Mouse (Mus musculus) bone marrow, adult 2 months (tissue): ENCODE measurements around the gene Cdc14a. TPM values are rescaled to one million over a fixed set of nuclear protein-coding genes. Genes with fewer than 3 reads are reported as not detected.

Source experiments
- H3K27ac ChIP-seq: fragments of 200-500 bp; 2 replicates; pipeline ENCODE4 v1.5.1; 2012; ENCODE audit warnings: low read depth, mild to moderate bottlenecking, control low read depth, inconsistent platforms, low read length; ENCODE audit not compliant: control insufficient read depth, poor library complexity, insufficient read depth
- H3K4me1 ChIP-seq: fragments of 200-500 bp; 2 replicates; pipeline ENCODE4 v1.6.1; 2011; ENCODE audit warnings: low read length; ENCODE audit not compliant: control insufficient read depth, insufficient read depth
- H3K4me3 ChIP-seq: fragments of 200-500 bp; replicated peaks from 2 replicates; pipeline ENCODE3; 2011; ENCODE audit warnings: mild to moderate bottlenecking, low read depth, low read length, control low read depth; ENCODE audit not compliant: control insufficient read depth
- CTCF ChIP-seq: fragments of 200-500 bp; IDR thresholded peaks from 2 replicates; pipeline ENCODE4 v1.5.1; 2011; ENCODE audit warnings: low read length, control low read depth; ENCODE audit not compliant: control insufficient read depth, insufficient read depth
- POLR2A ChIP-seq: fragments of 200-500 bp; IDR thresholded peaks from 2 replicates; pipeline ENCODE4 v1.6.1; 2011; ENCODE audit warnings: low read depth, mild to moderate bottlenecking, control low read depth, low read length, borderline replicate concordance; ENCODE audit not compliant: control insufficient read depth
- WGBS: fragments of 180-500 bp; shearing (Covaris S2); methylation state at CpG from one replicate; pipeline ENCODE4 v1.1.7; 2018; 5-methylcytosine and 5-hydroxymethylcytosine counted together
- polyA plus RNA-seq: library from polyadenylated mRNA; stranded (reverse); fragments of >200 nt; gene quantifications from 2 replicates; pipeline ENCODE4 v1.2.4, GENCODE M21; 2011; ENCODE audit warnings: low replicate concordance; ENCODE audit not compliant: missing spikeins, insufficient read depth, insufficient read length

The Cdc14a gene
- polyA plus RNA-seq, result 4.0 and 7.2 TPM in 2 replicates

DNA sequence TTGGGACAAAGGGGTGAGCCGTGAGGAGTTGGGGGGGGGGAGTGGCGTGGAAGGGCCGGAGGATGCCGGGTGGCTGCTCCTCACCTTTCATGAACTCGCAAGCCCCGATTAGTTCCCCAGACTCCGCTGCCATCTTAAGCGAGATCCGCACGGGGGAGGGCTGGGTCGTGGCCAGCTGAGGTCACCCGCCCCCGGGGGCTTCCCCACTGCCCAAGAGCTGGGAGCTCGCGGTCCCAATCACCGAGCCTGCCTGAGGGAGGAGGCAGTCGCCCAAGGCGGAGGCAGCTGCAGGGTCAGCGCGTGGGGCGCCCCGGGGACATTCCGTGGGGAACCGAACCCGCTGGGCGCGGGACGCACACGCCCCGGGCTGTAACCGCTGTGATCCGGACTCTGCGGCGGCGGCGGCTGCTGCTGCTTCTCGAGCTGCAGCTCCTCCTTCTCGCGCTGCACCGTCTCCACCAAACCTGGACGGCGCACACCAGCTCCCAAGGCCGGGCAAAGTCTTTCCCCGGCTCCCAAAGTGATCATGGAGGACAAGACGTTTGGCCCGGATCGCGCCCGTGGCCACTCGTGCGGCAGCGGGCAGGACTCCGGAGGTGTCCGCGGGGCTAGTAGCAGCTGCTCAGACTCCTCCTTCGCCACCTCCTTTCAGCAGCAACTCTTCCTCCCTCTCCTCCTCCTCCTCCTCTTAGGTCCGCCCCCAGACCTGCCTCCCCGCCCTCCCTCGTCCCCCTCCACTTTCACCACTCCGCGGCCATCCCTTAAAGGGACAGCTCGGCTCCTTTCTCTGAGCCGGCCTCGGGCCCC, at the start of gene Cdc14a:
TSS of gene Cdc14a (minus strand) at position 680 of the 807 bp plus-strand sequence.
- peak; percentile 89 for TF ChIP-seq POLR2A
- no peak for TF ChIP-seq CTCF
- Histone ChIP-seq H3K4me3 (peak within 1 kb of the TSS; percentile 81), H3K27ac (peak within 1 kb of the TSS; percentile 87), H3K4me1 (peaks cover 2% of the 10 kb centered on the region; the same call in 1 of the 2 replicates)
- WGBS, result under 1% methylated on average over 63 of the region's 64 CpGs

DNA sequence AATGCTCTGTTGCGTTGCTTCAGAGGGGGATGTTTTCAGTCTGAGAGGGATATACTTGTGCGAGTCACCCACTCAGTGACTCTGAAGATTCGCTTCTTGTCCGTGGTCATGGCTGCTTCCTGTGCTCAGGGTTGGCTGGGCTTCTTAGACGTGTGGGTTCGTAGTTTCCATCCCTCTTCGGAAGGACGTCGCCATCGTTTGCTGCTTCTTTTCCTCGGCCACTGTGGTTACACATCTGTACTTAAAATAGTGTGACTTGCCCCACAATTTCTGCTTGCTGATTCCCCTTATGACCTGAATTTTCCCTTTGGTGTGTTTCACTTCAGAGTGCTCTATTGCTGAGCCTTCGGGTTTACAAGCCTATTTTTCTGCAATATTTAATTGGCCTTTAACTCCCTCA, 41.9 kb upstream of the Cdc14a start:
- no peak for TF ChIP-seq CTCF
- TF ChIP-seq POLR2A, result no peak
- no peak overlapping the region for H3K27ac ChIP-seq
- 25% methylated on average over 12 of the region's 12 CpGs for WGBS
- no peaks in the 10 kb centered on the region for H3K4me1 ChIP-seq
- no peak overlapping the region for H3K4me3 ChIP-seq

DNA sequence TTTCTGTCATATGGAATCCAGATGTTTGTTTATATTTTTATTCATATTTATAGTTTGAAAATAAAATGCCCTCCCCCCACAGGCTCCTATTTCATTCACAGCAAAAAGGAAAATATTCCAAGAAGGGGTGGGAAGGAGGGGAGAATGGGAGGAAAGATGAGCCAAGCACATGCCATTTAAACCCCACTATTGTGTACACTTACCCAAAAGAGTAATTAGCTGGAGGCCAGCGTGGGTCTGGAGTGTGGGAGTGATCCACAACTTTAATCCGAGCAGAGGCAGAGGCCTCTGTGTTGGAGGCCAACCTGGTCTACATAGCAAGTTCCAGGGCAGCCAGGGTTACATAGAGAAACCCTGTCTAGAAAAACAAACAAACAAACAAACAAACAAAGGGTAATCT, 40.5 kb upstream of the Cdc14a start:
- WGBS, result 82% methylated on average over 2 of the region's 2 CpGs
- H3K27ac ChIP-seq, result no peak overlapping the region
- TF ChIP-seq CTCF (no peak), POLR2A (no peak)
- no peaks in the 10 kb centered on the region for H3K4me1 ChIP-seq
- no peak overlapping the region for H3K4me3 ChIP-seq

DNA sequence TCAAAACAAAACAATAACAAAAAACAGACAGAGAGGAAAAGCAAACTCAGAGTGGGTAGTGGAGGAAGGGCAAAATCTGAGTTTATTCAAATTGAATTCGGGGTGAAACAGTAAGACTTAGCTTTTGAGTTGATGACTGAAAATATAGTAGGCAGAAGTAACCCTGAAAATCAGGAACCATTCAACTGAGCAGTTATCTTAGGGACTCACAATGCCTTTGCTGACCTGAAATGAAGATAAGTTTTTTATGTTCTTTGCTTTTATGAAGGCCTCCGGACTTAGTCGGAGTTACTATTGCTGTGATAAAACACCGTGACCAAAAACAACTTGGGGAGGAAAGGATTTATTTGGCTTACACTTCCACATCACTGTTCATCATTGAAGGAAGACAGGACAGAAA, 37.2 kb upstream of the Cdc14a start:
- TF ChIP-seq POLR2A (no peak), CTCF (no peak)
- Histone ChIP-seq H3K4me3 (no peak overlapping the region), H3K27ac (no peak overlapping the region), H3K4me1 (no peaks in the 10 kb centered on the region)
- 72% methylated on average over 4 of the region's 4 CpGs for WGBS

DNA sequence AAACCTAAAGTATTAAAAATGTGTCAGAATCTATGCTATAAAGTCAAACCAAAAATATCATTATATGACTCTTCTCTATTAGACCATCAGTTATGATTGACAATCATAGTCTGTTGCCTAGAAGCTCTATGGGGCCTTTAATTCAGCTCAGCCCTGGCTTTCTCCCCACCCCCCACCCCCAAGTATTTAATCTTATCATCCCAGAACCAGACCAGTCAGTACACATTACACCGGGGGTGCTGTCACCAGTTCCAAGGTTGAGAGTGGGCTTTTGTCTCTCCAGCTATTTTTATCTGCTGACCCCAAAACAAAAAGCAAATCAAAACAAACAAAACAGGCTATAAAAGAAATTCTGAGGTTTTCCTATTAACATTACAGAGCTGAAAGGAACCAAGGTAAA, 30.7 kb upstream of the Cdc14a start:
- TF ChIP-seq CTCF (no peak), POLR2A (no peak)
- no peaks in the 10 kb centered on the region for H3K4me1 ChIP-seq
- no peak overlapping the region for H3K4me3 ChIP-seq
- H3K27ac ChIP-seq, result no peak overlapping the region
- 51% methylated on average over 1 of the region's 1 CpGs for WGBS

DNA sequence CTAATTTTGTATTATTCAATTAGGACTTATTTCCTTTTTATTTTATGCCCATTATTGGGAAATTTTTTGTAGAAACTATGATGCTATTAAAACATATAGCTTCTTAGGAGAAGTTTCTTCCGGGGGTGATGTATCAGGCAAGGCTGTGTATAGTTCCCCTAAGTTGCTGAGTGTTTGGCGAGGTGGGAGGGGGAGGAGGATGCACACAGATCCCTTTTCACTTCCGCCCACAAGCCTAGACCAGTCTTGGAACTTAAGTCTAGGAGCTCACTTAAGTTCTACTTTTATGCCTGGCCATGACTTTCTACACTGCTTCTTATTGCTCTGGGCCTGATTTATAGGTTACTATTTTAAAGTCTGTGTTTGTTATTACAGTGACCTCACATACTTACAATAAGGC, 26.9 kb upstream of the Cdc14a start:
- Histone ChIP-seq H3K4me3 (no peak overlapping the region), H3K27ac (no peak overlapping the region), H3K4me1 (no peaks in the 10 kb centered on the region)
- 19% methylated on average over 3 of the region's 3 CpGs for WGBS
- TF ChIP-seq CTCF (no peak), POLR2A (no peak)

DNA sequence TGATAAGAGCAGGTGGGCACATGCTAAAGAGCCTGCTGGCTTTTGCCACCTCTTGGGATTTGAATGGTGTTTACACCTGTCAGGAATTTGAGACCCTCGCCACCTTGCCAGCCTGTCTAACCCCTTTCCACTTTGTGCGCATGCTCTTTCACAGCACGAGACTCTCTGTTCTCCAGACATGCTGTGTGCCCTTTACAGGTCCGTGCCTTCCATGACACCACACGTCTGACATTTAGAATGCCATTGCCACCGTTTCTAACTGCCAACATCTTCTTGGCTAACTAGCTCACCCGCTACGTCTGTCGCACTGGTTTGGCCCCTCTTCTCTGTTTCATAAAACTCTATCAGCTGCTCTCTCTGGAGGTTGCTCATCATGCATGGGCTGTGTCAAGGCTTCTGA, 20.5 kb upstream of the Cdc14a start:
- WGBS, result 86% methylated on average over 9 of the region's 9 CpGs
- Histone ChIP-seq H3K4me1 (no peaks in the 10 kb centered on the region), H3K27ac (no peak overlapping the region), H3K4me3 (no peak overlapping the region)
- TF ChIP-seq CTCF (no peak), POLR2A (no peak)

DNA sequence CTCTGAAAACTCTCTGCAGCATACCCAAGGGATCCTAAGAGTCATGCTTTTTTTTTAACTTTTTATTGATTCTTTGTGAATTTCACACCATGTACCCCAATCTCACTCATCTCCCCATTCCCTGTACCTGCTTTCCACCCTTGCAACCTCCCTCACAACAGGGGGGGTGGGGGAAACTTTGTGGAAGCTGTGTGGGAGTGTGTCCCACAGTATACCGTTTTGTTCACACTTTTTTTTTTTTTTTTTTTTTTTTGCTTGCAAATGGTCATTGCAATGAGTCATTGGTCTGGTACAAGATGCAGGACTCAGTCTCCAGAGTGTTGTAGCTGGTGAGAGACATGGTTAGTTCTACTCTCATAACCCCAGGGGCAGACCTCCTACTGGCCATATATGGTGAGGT, 19.0 kb upstream of the Cdc14a start:
- Histone ChIP-seq H3K27ac (no peak overlapping the region), H3K4me3 (no peak overlapping the region), H3K4me1 (no peaks in the 10 kb centered on the region)
- 63% methylated on average over 1 of the region's 1 CpGs for WGBS
- TF ChIP-seq CTCF (no peak), POLR2A (no peak)
